Mouse (Mus musculus): ENCODE results near the gene Nfia. TPM values are rescaled to one million over a fixed set of nuclear protein-coding genes. Genes with fewer than 3 reads are reported as not detected.

Gene Nfia
- polyA plus RNA-seq, 1 experiment from 2014 or later = 26.6 TPM

GRCm38 (mm10) chr4:97947484-97947883 is 174.9 kb downstream of the Nfia start:
- peaks cover 6% of the 10 kb centered on the region for H3K4me1 ChIP-seq (ENCODE audit: control insufficient read depth, insufficient read depth, low read length)
- H3K9ac ChIP-seq (ENCODE audit: low read depth, low read length) = no peak overlapping the region
- ATAC-seq = no peak
- no peaks in the 10 kb centered on the region for H3K36me3 ChIP-seq (ENCODE audit: control insufficient read depth, insufficient read depth, low read length)
- no peaks in the 10 kb centered on the region for H3K9me3 ChIP-seq (replicated peaks; ENCODE audit: control insufficient read depth, low read length, poor library complexity, severe bottlenecking)
- H3K4me3 ChIP-seq (ENCODE audit: low read depth, low read length) = no peak overlapping the region
- 65% methylated on average over 5 of the region's 5 CpGs for WGBS
- no peak overlapping the region for H3K4me2 ChIP-seq (ENCODE audit: low read length)
- no peaks in the 10 kb centered on the region for H3K27me3 ChIP-seq (ENCODE audit: control insufficient read depth, insufficient read depth, low read depth, low read length)
- no peak overlapping the region for H3K27ac ChIP-seq (ENCODE audit: low read length)

- WGBS = 12% methylated on average over 8 of the region's 8 CpGs
- H3K4me2 ChIP-seq (ENCODE audit: low read length) = peak overlapping the region; percentile 9; the same call in 1 of the 2 replicates
- no peak overlapping the region for H3K9ac ChIP-seq (ENCODE audit: low read depth, low read length)
- ATAC-seq = 0 out of 2 replicates have a peak, but pooled peaks have one; percentile 58
- H3K9me3 ChIP-seq (replicated peaks; ENCODE audit: control insufficient read depth, low read length, poor library complexity, severe bottlenecking) = no peaks in the 10 kb centered on the region
- H3K27me3 ChIP-seq (ENCODE audit: control insufficient read depth, insufficient read depth, low read depth, low read length) = no peaks in the 10 kb centered on the region
- H3K4me3 ChIP-seq (ENCODE audit: low read depth, low read length) = no peak overlapping the region
- H3K27ac ChIP-seq (ENCODE audit: low read length) = peak overlapping the region; percentile 19; the same call in 1 of the 2 replicates
- H3K36me3 ChIP-seq (ENCODE audit: control insufficient read depth, insufficient read depth, low read length) = no peaks in the 10 kb centered on the region
- peaks cover 6% of the 10 kb centered on the region for H3K4me1 ChIP-seq (ENCODE audit: control insufficient read depth, insufficient read depth, low read length)
Measured at GRCm38 (mm10) chr4:97948250-97948649, 175.7 kb downstream of the Nfia start.

DNA sequence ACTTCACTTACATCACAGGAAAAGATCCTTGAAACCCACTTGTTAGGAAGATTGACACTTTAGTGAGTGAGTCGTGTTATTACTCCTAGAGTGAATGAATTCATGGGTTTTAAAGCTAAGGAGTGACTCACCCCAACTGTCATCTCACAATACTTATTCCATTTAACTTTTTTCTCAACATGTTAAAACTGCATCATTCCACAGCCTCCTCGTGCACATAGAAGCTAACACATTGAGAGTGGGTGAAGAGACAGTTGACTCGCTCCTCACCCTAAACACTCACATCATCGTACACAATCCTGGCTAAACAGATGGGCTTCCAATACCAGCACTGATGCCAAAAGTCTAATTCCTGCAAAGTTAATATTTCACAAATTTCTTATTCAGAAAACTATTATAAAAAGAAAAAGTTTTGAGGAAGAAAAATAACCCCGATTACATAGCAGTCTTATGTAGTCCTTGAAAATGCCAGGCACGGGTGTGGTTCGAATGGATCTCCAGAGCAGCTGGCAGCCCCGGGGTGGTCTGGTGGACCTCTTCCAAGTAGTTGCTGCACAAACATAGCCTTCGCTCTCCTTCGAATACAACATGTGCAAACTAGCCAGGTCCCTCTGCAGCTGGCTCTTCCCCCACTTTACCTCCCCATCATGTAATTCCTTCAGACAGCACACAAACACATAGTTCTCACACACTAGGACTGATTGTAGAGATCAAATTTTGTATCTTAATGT is 178.0 kb downstream of the Nfia start:
- Histone ChIP-seq H3K4me2 (ENCODE audit: low read length) (no peak overlapping the region), H3K9ac (ENCODE audit: low read depth, low read length) (no peak overlapping the region), H3K4me3 (ENCODE audit: low read depth, low read length) (no peak overlapping the region), H3K36me3 (ENCODE audit: control insufficient read depth, insufficient read depth, low read length) (no peaks in the 10 kb centered on the region), H3K4me1 (ENCODE audit: control insufficient read depth, insufficient read depth, low read length) (peaks cover 11% of the 10 kb centered on the region), H3K27ac (ENCODE audit: low read length) (no peak overlapping the region), H3K27me3 (ENCODE audit: control insufficient read depth, insufficient read depth, low read depth, low read length) (no peaks in the 10 kb centered on the region), H3K9me3 (replicated peaks; ENCODE audit: control insufficient read depth, low read length, poor library complexity, severe bottlenecking) (no peaks in the 10 kb centered on the region)
- no peak for ATAC-seq
- 79% methylated on average over 10 of the region's 10 CpGs for WGBS

GRCm38 (mm10) chr4:97953886-97954285 is 181.4 kb downstream of the Nfia start:
- Histone ChIP-seq H3K4me2 (ENCODE audit: low read length) (peak overlapping the region; percentile 25), H3K36me3 (ENCODE audit: control insufficient read depth, insufficient read depth, low read length) (no peaks in the 10 kb centered on the region), H3K27me3 (ENCODE audit: control insufficient read depth, insufficient read depth, low read depth, low read length) (no peaks in the 10 kb centered on the region), H3K9ac (ENCODE audit: low read depth, low read length) (0 out of 2 replicates have a peak overlapping the region, but pooled peaks have one; percentile 14), H3K4me1 (ENCODE audit: control insufficient read depth, insufficient read depth, low read length) (peaks cover 4% of the 10 kb centered on the region; the same call in 1 of the 2 replicates), H3K27ac (ENCODE audit: low read length) (peak overlapping the region; percentile 55; the same call in 1 of the 2 replicates), H3K4me3 (ENCODE audit: low read depth, low read length) (no peak overlapping the region), H3K9me3 (replicated peaks; ENCODE audit: control insufficient read depth, low read length, poor library complexity, severe bottlenecking) (no peaks in the 10 kb centered on the region)
- 47% methylated on average over 11 of the region's 11 CpGs for WGBS
- ATAC-seq = peak; percentile 31; the same call in 1 of the 2 replicates

GRCm38 (mm10) chr4:97958121-97958520 is 185.6 kb downstream of the Nfia start:
- peaks cover 4% of the 10 kb centered on the region; the same call in 1 of the 2 replicates for H3K4me1 ChIP-seq (ENCODE audit: control insufficient read depth, insufficient read depth, low read length)
- H3K9me3 ChIP-seq (replicated peaks; ENCODE audit: control insufficient read depth, low read length, poor library complexity, severe bottlenecking) = no peaks in the 10 kb centered on the region
- WGBS = 83% methylated on average over 5 of the region's 5 CpGs
- H3K27me3 ChIP-seq (ENCODE audit: control insufficient read depth, insufficient read depth, low read depth, low read length) = no peaks in the 10 kb centered on the region
- ATAC-seq = no peak
- H3K9ac ChIP-seq (ENCODE audit: low read depth, low read length) = no peak overlapping the region
- H3K4me3 ChIP-seq (ENCODE audit: low read depth, low read length) = no peak overlapping the region
- no peak overlapping the region for H3K27ac ChIP-seq (ENCODE audit: low read length)
- no peaks in the 10 kb centered on the region for H3K36me3 ChIP-seq (ENCODE audit: control insufficient read depth, insufficient read depth, low read length)
- H3K4me2 ChIP-seq (ENCODE audit: low read length) = no peak overlapping the region

DNA sequence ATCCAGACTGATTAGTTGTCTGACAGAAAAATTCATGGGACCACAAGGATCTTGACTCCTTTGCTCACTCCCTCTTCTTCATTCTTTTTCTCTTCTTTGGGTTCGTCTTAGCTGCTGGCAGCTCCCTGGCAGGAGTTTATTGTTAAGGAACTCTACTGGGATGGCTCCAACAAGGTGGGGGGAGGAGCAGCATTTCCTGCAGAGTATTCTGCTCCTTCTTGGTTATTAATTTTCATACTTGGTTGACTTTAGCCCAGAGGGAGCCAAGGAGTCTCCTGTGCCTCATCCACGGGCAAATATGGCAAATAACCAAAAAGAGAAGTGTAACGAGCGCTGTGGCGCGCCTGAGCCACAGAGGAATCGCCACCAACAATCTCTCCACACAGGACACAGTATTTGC is 190.3 kb downstream of the Nfia start:
- Histone ChIP-seq H3K27me3 (ENCODE audit: control insufficient read depth, insufficient read depth, low read depth, low read length) (no peaks in the 10 kb centered on the region), H3K9ac (ENCODE audit: low read depth, low read length) (no peak overlapping the region), H3K4me2 (ENCODE audit: low read length) (no peak overlapping the region), H3K27ac (ENCODE audit: low read length) (no peak overlapping the region), H3K36me3 (ENCODE audit: control insufficient read depth, insufficient read depth, low read length) (no peaks in the 10 kb centered on the region), H3K4me3 (ENCODE audit: low read depth, low read length) (no peak overlapping the region), H3K9me3 (replicated peaks; ENCODE audit: control insufficient read depth, low read length, poor library complexity, severe bottlenecking) (no peaks in the 10 kb centered on the region), H3K4me1 (ENCODE audit: control insufficient read depth, insufficient read depth, low read length) (no peaks in the 10 kb centered on the region)
- ATAC-seq = no peak
- 77% methylated on average over 7 of the region's 7 CpGs for WGBS

- H3K27me3 ChIP-seq (ENCODE audit: control insufficient read depth, insufficient read depth, low read depth, low read length) = no peaks in the 10 kb centered on the region
- no peaks in the 10 kb centered on the region for H3K4me1 ChIP-seq (ENCODE audit: control insufficient read depth, insufficient read depth, low read length)
- no peaks in the 10 kb centered on the region for H3K36me3 ChIP-seq (ENCODE audit: control insufficient read depth, insufficient read depth, low read length)
- H3K27ac ChIP-seq (ENCODE audit: low read length) = no peak overlapping the region
- H3K9me3 ChIP-seq (replicated peaks; ENCODE audit: control insufficient read depth, low read length, poor library complexity, severe bottlenecking) = no peaks in the 10 kb centered on the region
- no peak overlapping the region for H3K4me3 ChIP-seq (ENCODE audit: low read depth, low read length)
- no peak overlapping the region for H3K9ac ChIP-seq (ENCODE audit: low read depth, low read length)
- no peak for ATAC-seq
- 65% methylated on average over 1 of the region's 1 CpGs for WGBS
- no peak overlapping the region for H3K4me2 ChIP-seq (ENCODE audit: low read length)
Measured at GRCm38 (mm10) chr4:97963951-97964350, 191.4 kb downstream of the Nfia start.

GRCm38 (mm10) chr4:97968786-97969348 is 196.3 kb downstream of the Nfia start:
- no peak for ATAC-seq

GRCm38 (mm10) chr4:97973064-97973463 is 200.5 kb downstream of the Nfia start:
- Histone ChIP-seq H3K36me3 (ENCODE audit: control insufficient read depth, insufficient read depth, low read length) (no peaks in the 10 kb centered on the region), H3K9me3 (replicated peaks; ENCODE audit: control insufficient read depth, low read length, poor library complexity, severe bottlenecking) (no peaks in the 10 kb centered on the region), H3K4me2 (ENCODE audit: low read length) (no peak overlapping the region), H3K27ac (ENCODE audit: low read length) (no peak overlapping the region), H3K4me3 (ENCODE audit: low read depth, low read length) (no peak overlapping the region), H3K4me1 (ENCODE audit: control insufficient read depth, insufficient read depth, low read length) (no peaks in the 10 kb centered on the region), H3K9ac (ENCODE audit: low read depth, low read length) (no peak overlapping the region), H3K27me3 (ENCODE audit: control insufficient read depth, insufficient read depth, low read depth, low read length) (no peaks in the 10 kb centered on the region)
- WGBS = 91% methylated on average over 2 of the region's 2 CpGs
- no peak for ATAC-seq

More at GRCm38 (mm10) chr4:97968786-97969348, 196.3 kb downstream of the Nfia start:
- Histone ChIP-seq H3K36me3 (ENCODE audit: control insufficient read depth, insufficient read depth, low read length) (no peaks in the 10 kb centered on the region), H3K27me3 (ENCODE audit: control insufficient read depth, insufficient read depth, low read depth, low read length) (no peaks in the 10 kb centered on the region), H3K4me1 (ENCODE audit: control insufficient read depth, insufficient read depth, low read length) (no peaks in the 10 kb centered on the region), H3K9me3 (replicated peaks; ENCODE audit: control insufficient read depth, low read length, poor library complexity, severe bottlenecking) (no peaks in the 10 kb centered on the region), H3K27ac (ENCODE audit: low read length) (no peak overlapping the region), H3K4me2 (ENCODE audit: low read length) (no peak overlapping the region), H3K9ac (ENCODE audit: low read depth, low read length) (no peak overlapping the region), H3K4me3 (ENCODE audit: low read depth, low read length) (no peak overlapping the region)
- WGBS = 89% methylated on average over 7 of the region's 7 CpGs

Data from midbrain, embryonic 16.5 days (tissue).